Mouse (Mus musculus): ENCODE results near the gene Sppl2b. TPM values are rescaled to one million over a fixed set of nuclear protein-coding genes. Genes with fewer than 3 reads are reported as not detected.

Sppl2b gene
- polyA plus RNA-seq (2014; fragmentation: Nextera tagmentation; extraction: Ambion mirVana), result 19.7 and 24.0 TPM in 2 replicates

- Histone ChIP-seq H3K36me3 (ENCODE audit: control insufficient read depth, insufficient read depth, low read length) (peaks cover 7% of the 10 kb centered on the region), H3K9me3 (ENCODE audit: control insufficient read depth, low read length) (no peaks in the 10 kb centered on the region), H3K27me3 (ENCODE audit: control insufficient read depth, insufficient read depth, low read length) (no peaks in the 10 kb centered on the region), H3K9ac (ENCODE audit: low read length) (peak within 1 kb of the TSS; percentile 86), H3K4me3 (ENCODE audit: low read depth, low read length) (peak within 1 kb of the TSS; percentile 91), H3K4me1 (ENCODE audit: control insufficient read depth, insufficient read depth, low read length) (peaks cover 19% of the 10 kb centered on the region), H3K27ac (ENCODE audit: low read depth, low read length) (peak within 1 kb of the TSS; percentile 8; the same call in 1 of the 2 replicates), H3K4me2 (peak within 1 kb of the TSS; percentile 97)
- WGBS, result under 1% methylated on average over 81 of the region's 81 CpGs
- ATAC-seq (ENCODE audit: low FRiP score) (peak; percentile 81), DNase-seq (ENCODE audit: low spot score, missing footprints) (peak; percentile 100)
Measured at GRCm38 (mm10) chr10:80854913-80855748, at the start of gene Sppl2b, which contains the start of gene Lsm7. Gene Sppl2b, plus strand, starts transcription at chr10:80855275. Gene Lsm7, minus strand, starts transcription at chr10:80855209.

GRCm38 (mm10) chr10:80805322-80805721 lies 49.8 kb upstream of the Sppl2b start:
- ATAC-seq (ENCODE audit: low FRiP score) (no peak), DNase-seq (ENCODE audit: low spot score, missing footprints) (no peak)
- H3K9me3 ChIP-seq (ENCODE audit: control insufficient read depth, low read length), result no peaks in the 10 kb centered on the region
- H3K9ac ChIP-seq (ENCODE audit: low read length), result no peak overlapping the region
- H3K27ac ChIP-seq (ENCODE audit: low read depth, low read length), result no peak overlapping the region
- H3K4me2 ChIP-seq, result no peak overlapping the region
- WGBS, result 77% methylated on average over 3 of the region's 5 CpGs
- H3K4me1 ChIP-seq (ENCODE audit: control insufficient read depth, insufficient read depth, low read length), result peaks cover 26% of the 10 kb centered on the region
- no peak overlapping the region for H3K4me3 ChIP-seq (ENCODE audit: low read depth, low read length)
- peaks cover 28% of the 10 kb centered on the region for H3K27me3 ChIP-seq (ENCODE audit: control insufficient read depth, insufficient read depth, low read length)
- H3K36me3 ChIP-seq (ENCODE audit: control insufficient read depth, insufficient read depth, low read length), result peaks cover 28% of the 10 kb centered on the region

GRCm38 (mm10) chr10:80805925-80806324 lies 49.1 kb upstream of the Sppl2b start:
- Histone ChIP-seq H3K9me3 (ENCODE audit: control insufficient read depth, low read length) (no peaks in the 10 kb centered on the region), H3K4me1 (ENCODE audit: control insufficient read depth, insufficient read depth, low read length) (peaks cover 25% of the 10 kb centered on the region), H3K4me3 (ENCODE audit: low read depth, low read length) (no peak overlapping the region), H3K27ac (ENCODE audit: low read depth, low read length) (no peak overlapping the region), H3K9ac (ENCODE audit: low read length) (no peak overlapping the region), H3K27me3 (ENCODE audit: control insufficient read depth, insufficient read depth, low read length) (peaks cover 30% of the 10 kb centered on the region), H3K4me2 (no peak overlapping the region), H3K36me3 (ENCODE audit: control insufficient read depth, insufficient read depth, low read length) (peaks cover 28% of the 10 kb centered on the region)
- peak; percentile 49 for ATAC-seq (ENCODE audit: low FRiP score)
- 26% methylated on average over 3 of the region's 3 CpGs for WGBS
- DNase-seq (ENCODE audit: low spot score, missing footprints), result peak; percentile 97

GRCm38 (mm10) chr10:80806341-80807056 lies 48.6 kb upstream of the Sppl2b start:
- Histone ChIP-seq H3K27me3 (ENCODE audit: control insufficient read depth, insufficient read depth, low read length) (peaks cover 30% of the 10 kb centered on the region), H3K4me1 (ENCODE audit: control insufficient read depth, insufficient read depth, low read length) (peaks cover 25% of the 10 kb centered on the region), H3K27ac (ENCODE audit: low read depth, low read length) (no peak overlapping the region; the same call in 1 of the 2 replicates), H3K36me3 (ENCODE audit: control insufficient read depth, insufficient read depth, low read length) (peaks cover 24% of the 10 kb centered on the region), H3K9ac (ENCODE audit: low read length) (peak overlapping the region; percentile 75), H3K4me2 (peak overlapping the region; percentile 91), H3K9me3 (ENCODE audit: control insufficient read depth, low read length) (no peaks in the 10 kb centered on the region), H3K4me3 (ENCODE audit: low read depth, low read length) (peak overlapping the region; percentile 40)
- DNase-seq (ENCODE audit: low spot score, missing footprints) (no peak), ATAC-seq (ENCODE audit: low FRiP score) (peak; percentile 8; the same call in 1 of the 2 replicates)
- WGBS, result 37% methylated on average over 34 of the region's 34 CpGs

- peak; percentile 96 for DNase-seq (ENCODE audit: low spot score, missing footprints)
- H3K4me1 ChIP-seq (ENCODE audit: control insufficient read depth, insufficient read depth, low read length), result peaks cover 25% of the 10 kb centered on the region
- H3K36me3 ChIP-seq (ENCODE audit: control insufficient read depth, insufficient read depth, low read length), result peaks cover 24% of the 10 kb centered on the region
- peak overlapping the region; percentile 40 for H3K4me3 ChIP-seq (ENCODE audit: low read depth, low read length)
- peak; percentile 82 for ATAC-seq (ENCODE audit: low FRiP score)
- no peaks in the 10 kb centered on the region for H3K9me3 ChIP-seq (ENCODE audit: control insufficient read depth, low read length)
- H3K4me2 ChIP-seq, result peak overlapping the region; percentile 91
- peaks cover 30% of the 10 kb centered on the region for H3K27me3 ChIP-seq (ENCODE audit: control insufficient read depth, insufficient read depth, low read length)
- peak overlapping the region; percentile 20; the same call in 1 of the 2 replicates for H3K27ac ChIP-seq (ENCODE audit: low read depth, low read length)
- under 1% methylated on average over 58 of the region's 58 CpGs for WGBS
- H3K9ac ChIP-seq (ENCODE audit: low read length), result peak overlapping the region; percentile 75
Measured at GRCm38 (mm10) chr10:80807057-80807627, 47.9 kb upstream of the Sppl2b start.

- peak; percentile 91 for DNase-seq (ENCODE audit: low spot score, missing footprints)
Measured at GRCm38 (mm10) chr10:80808099-80808984, 46.7 kb upstream of the Sppl2b start.

GRCm38 (mm10) chr10:80808985-80809632 lies 46.0 kb upstream of the Sppl2b start:
- H3K4me1 ChIP-seq (ENCODE audit: control insufficient read depth, insufficient read depth, low read length), result peaks cover 25% of the 10 kb centered on the region
- peaks cover 6% of the 10 kb centered on the region for H3K36me3 ChIP-seq (ENCODE audit: control insufficient read depth, insufficient read depth, low read length)
- peaks cover 30% of the 10 kb centered on the region for H3K27me3 ChIP-seq (ENCODE audit: control insufficient read depth, insufficient read depth, low read length)
- H3K4me3 ChIP-seq (ENCODE audit: low read depth, low read length), result peak overlapping the region; percentile 6; the same call in 1 of the 2 replicates
- peak overlapping the region; percentile 24; the same call in 1 of the 2 replicates for H3K9ac ChIP-seq (ENCODE audit: low read length)
- ATAC-seq (ENCODE audit: low FRiP score), result no peak
- H3K4me2 ChIP-seq, result peak overlapping the region; percentile 29; the same call in 1 of the 2 replicates
- no peaks in the 10 kb centered on the region for H3K9me3 ChIP-seq (ENCODE audit: control insufficient read depth, low read length)
- H3K27ac ChIP-seq (ENCODE audit: low read depth, low read length), result no peak overlapping the region
- DNase-seq (ENCODE audit: low spot score, missing footprints), result peak; percentile 90
- 9% methylated on average over 18 of the region's 18 CpGs for WGBS

More at GRCm38 (mm10) chr10:80808099-80808984, 46.7 kb upstream of the Sppl2b start:
- peak overlapping the region; percentile 6; the same call in 1 of the 2 replicates for H3K4me3 ChIP-seq (ENCODE audit: low read depth, low read length)
- WGBS, result 20% methylated on average over 40 of the region's 40 CpGs
- no peaks in the 10 kb centered on the region for H3K9me3 ChIP-seq (ENCODE audit: control insufficient read depth, low read length)
- H3K4me1 ChIP-seq (ENCODE audit: control insufficient read depth, insufficient read depth, low read length), result peaks cover 25% of the 10 kb centered on the region
- ATAC-seq (ENCODE audit: low FRiP score), result no peak
- no peak overlapping the region for H3K27ac ChIP-seq (ENCODE audit: low read depth, low read length)
- H3K27me3 ChIP-seq (ENCODE audit: control insufficient read depth, insufficient read depth, low read length), result peaks cover 30% of the 10 kb centered on the region
- H3K9ac ChIP-seq (ENCODE audit: low read length), result peak overlapping the region; percentile 24; the same call in 1 of the 2 replicates
- H3K36me3 ChIP-seq (ENCODE audit: control insufficient read depth, insufficient read depth, low read length), result peaks cover 13% of the 10 kb centered on the region
- H3K4me2 ChIP-seq, result peak overlapping the region; percentile 29; the same call in 1 of the 2 replicates
